ENCODE assay signal across 27 mouse cellular contexts in genomic region chr6:138794706-138795105, GRCm38 (mm10).
A peak's percentile ranks its signal among the peaks of the same experiment; 100 is the strongest.
DNase-seq lines count a peak whose midpoint lies in the region; ATAC-seq lines count a peak whose summit lies in the region.
"Had no signal": no experiment of that assay in that cellular context is flagged by ENCODE, and none has a peak within 500 bp of the region (broad histone marks: within the 10 kb centered on the region; RNA-seq: fewer than 3 reads in every experiment).

No protein-coding gene starts in this region.

- H3K9ac ChIP-seq in neural tube, embryonic 15.5 days (replicated peaks) = no peak overlapping the region
- H3K9ac ChIP-seq: embryonic facial prominence, embryonic 12.5 days; embryonic facial prominence, embryonic 15.5 days; heart, embryonic 12.5 days; heart, embryonic 15.5 days; hindbrain, embryonic 14.5 days had no signal

- WGBS in neural tube, embryonic 15.5 days = 88% methylated on average over 2 of the region's 2 CpGs

- no peak overlapping the region for H3K4me2 ChIP-seq in neural tube, embryonic 15.5 days
- H3K4me2 ChIP-seq: embryonic facial prominence, embryonic 12.5 days; embryonic facial prominence, embryonic 15.5 days; heart, embryonic 12.5 days; heart, embryonic 15.5 days; hindbrain, embryonic 14.5 days had no signal

- peak; percentile 23 for DNase-seq in embryo, embryonic 11 days
- DNase-seq in embryo, embryonic 9.5 days (ENCODE audit: extremely low spot score) = no peak
- peak; percentile 16 for DNase-seq in neural tube, embryonic 10.5 days (ENCODE audit: extremely low spot score, low spot score)
- DNase-seq in mesoderm, embryonic 11.5 days (ENCODE audit: low read depth, low spot score) = peak; percentile 63
- DNase-seq in thymus, postnatal 4 days = no peak
- DNase-seq: adrenal gland, postnatal 10 days; adrenal gland, postnatal 36 days; B cell, adult 2 months; cerebellum, adult 18-20 months; cerebellum, adult 9-10 months; cerebellum, postnatal 14 days; gastrocnemius, postnatal 25 days; heart, adult 18-20 months; heart, postnatal 10 days; heart, postnatal 36 days had no signal

- H3K36me3 ChIP-seq in neural tube, embryonic 15.5 days = no peaks in the 10 kb centered on the region
- H3K36me3 ChIP-seq: embryonic facial prominence, embryonic 12.5 days; embryonic facial prominence, embryonic 15.5 days; G1E; heart, embryonic 12.5 days; heart, embryonic 15.5 days; hindbrain, embryonic 10.5 days had no signal

- no peak overlapping the region for H3K4me3 ChIP-seq in neural tube, embryonic 15.5 days (replicated peaks)
- H3K4me3 ChIP-seq: embryonic facial prominence, embryonic 12.5 days; embryonic facial prominence, embryonic 15.5 days; heart, embryonic 12.5 days; heart, embryonic 15.5 days; hindbrain, embryonic 10.5 days had no signal

- H3K27me3 ChIP-seq in neural tube, embryonic 15.5 days (replicated peaks) = no peaks in the 10 kb centered on the region
- H3K27me3 ChIP-seq: CH12.LX; embryonic facial prominence, embryonic 12.5 days; embryonic facial prominence, embryonic 15.5 days; heart, embryonic 12.5 days; heart, embryonic 15.5 days; Patski had no signal

- H3K27ac ChIP-seq in neural tube, embryonic 15.5 days (replicated peaks) = no peak overlapping the region
- H3K27ac ChIP-seq: embryonic facial prominence, embryonic 12.5 days; embryonic facial prominence, embryonic 15.5 days; heart, embryonic 15.5 days; hindbrain, embryonic 10.5 days; hindbrain, embryonic 14.5 days had no signal

- H3K4me1 ChIP-seq in neural tube, embryonic 15.5 days = no peaks in the 10 kb centered on the region
- H3K4me1 ChIP-seq: embryonic facial prominence, embryonic 12.5 days; embryonic facial prominence, embryonic 15.5 days; heart, embryonic 12.5 days; heart, embryonic 15.5 days; hindbrain, embryonic 10.5 days had no signal

- H3K9me3 ChIP-seq in neural tube, embryonic 15.5 days (replicated peaks) = no peaks in the 10 kb centered on the region
- H3K9me3 ChIP-seq: embryonic facial prominence, embryonic 12.5 days; embryonic facial prominence, embryonic 15.5 days; heart, embryonic 12.5 days; heart, embryonic 15.5 days; hindbrain, embryonic 10.5 days had no signal

- ATAC-seq in neural tube, embryonic 15.5 days (ENCODE audit: low FRiP score) = no peak
- ATAC-seq: forebrain, embryonic 14.5 days; intestine, postnatal 0 days; Patski had no signal

Comparison
In these comparisons a context has a peak if more than half of its experiments do, and no peak if none do; other contexts are left out.
1. DNase-seq: peak in embryo, embryonic 11 days (single experiment), neural tube, embryonic 10.5 days (single experiment) and mesoderm, embryonic 11.5 days (single experiment); none in embryo, embryonic 9.5 days (single experiment) and thymus, postnatal 4 days (single experiment).